Mouse (Mus musculus) megakaryocyte, adult 5-6 weeks (primary cell): ENCODE measurements at regions not wholly inside any gene's neighbourhood (a gene's known extent, or its start where the extent isn't known, plus 50 kb on each side); places are given as distances from the start of the nearest gene placed in this dataset.

Source experiments
- ATAC-seq: 2 replicates; pipeline ENCODE4 v1.8.0; 2016; ENCODE audit warnings: mild to moderate bottlenecking, inconsistent platforms; ENCODE audit not compliant: poor library complexity, severe bottlenecking

GRCm38 (mm10) chr10:113034356-113034755, 105.6 kb upstream of the Atxn7l3b start:
- ATAC-seq, result no peak

GRCm38 (mm10) chr10:113032870-113033269, 104.1 kb upstream of the Atxn7l3b start:
- ATAC-seq, result no peak

- peak; percentile 67 for ATAC-seq
Measured at GRCm38 (mm10) chr10:113027300-113027699, 98.5 kb upstream of the Atxn7l3b start.

- ATAC-seq, result no peak
Measured at GRCm38 (mm10) chr10:113024633-113025032, 95.8 kb upstream of the Atxn7l3b start.

- ATAC-seq, result no peak
Measured at GRCm38 (mm10) chr10:113009124-113009523, 80.3 kb upstream of the Atxn7l3b start.

GRCm38 (mm10) chr10:112990720-112991119, 61.9 kb upstream of the Atxn7l3b start:
- no peak for ATAC-seq

GRCm38 (mm10) chr10:112982697-112983096, 53.9 kb upstream of the Atxn7l3b start:
- no peak for ATAC-seq
